Mouse (Mus musculus): Measurements from ENCODE around the gene Tnfsf13.
"Not testable (repeated sequence)": the region's sequence is repeated elsewhere in the genome, so short reads cannot be mapped to it uniquely, and the experiment has no call there.

Tnfsf13 gene

GRCm38 (mm10) chr11:69703814-69704612 lies 18.4 kb upstream of the Tnfsf13 start:
- DNase-seq (ENCODE audit: low spot score) = no peak

- DNase-seq (ENCODE audit: low spot score) = not testable (repeated sequence)
Observed at GRCm38 (mm10) chr11:69703381-69703780, 17.8 kb upstream of the Tnfsf13 start.

DNA sequence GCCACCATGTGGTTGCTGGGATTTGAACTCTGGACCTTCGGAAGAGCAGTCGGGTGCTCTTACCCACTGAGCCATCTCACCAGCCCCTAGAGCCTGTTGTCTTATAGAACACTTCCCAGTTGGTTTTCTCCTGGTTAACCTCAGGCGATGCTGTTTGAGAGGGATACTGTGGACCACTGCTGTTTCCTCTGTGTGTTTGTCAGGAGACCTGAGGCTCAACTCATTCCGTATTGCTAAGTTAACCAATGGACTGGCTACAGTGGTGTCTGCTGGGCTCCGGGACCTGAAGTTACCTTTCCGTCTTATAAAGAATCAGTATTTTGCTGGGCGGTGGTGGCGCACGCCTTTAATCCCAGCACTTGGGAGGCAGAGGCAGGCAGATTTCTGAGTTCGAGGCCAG lies 17.3 kb upstream of the Tnfsf13 start:
- DNase-seq (ENCODE audit: low spot score) = not testable (repeated sequence)

DNA sequence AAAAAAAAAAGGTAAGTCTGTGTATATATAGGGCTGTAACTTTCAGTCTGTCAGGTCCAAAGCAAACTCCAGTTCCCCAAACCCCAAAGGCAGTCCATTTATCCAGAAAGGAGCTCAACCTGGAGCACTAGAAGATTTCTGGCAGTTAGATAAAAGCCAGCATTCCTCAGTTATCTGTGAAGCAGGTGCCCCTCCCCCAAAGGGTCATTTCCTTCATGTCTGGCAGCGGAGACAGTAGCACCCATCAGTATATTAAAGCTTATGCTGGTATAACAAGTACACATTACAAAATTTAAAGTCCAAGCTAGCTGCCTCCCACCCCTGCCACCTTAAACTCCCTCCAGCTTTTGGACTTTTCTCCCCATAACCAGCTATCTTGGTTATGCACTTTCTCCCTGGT lies 14.0 kb upstream of the Tnfsf13 start:
- no peak for DNase-seq (ENCODE audit: low spot score)

DNA sequence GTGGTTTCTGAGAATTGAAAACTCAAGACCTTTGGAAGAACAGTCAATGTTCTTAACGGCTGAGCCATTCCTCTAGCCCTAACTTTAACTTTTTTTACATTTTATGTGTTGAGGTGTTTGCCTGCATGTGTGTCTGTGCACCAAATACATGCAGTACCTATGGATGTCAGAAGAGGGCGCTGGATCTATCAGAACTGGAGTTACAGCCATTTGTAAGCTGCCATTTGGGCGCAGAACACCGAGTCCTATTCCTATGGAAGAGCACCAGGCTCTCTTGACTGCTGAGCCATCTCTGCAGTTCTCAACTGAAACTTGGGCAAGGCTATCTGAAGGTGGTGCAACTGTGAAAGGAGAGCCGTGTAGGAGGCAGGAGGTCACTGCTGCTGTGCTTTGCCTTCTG lies 13.0 kb upstream of the Tnfsf13 start:
- DNase-seq (ENCODE audit: low spot score) = no peak

DNA sequence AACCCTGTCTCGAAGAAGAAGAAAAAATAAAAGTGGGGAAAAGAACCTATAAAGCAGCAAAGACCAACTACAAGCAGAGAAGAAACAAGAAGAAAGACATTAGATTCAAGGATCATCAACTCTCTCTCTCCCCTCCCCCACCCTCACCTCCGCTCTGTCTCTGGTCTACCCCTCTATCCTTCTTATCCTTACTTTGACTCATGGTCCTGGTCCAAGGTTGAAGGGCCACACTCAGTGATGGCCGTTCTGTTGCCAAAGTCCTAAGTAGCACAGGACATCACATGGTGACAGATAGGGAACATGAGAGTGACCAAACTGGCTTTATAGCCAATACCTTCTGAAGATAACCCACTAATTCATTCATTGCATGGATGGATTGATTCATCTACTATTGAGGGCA lies 11.8 kb upstream of the Tnfsf13 start:
- no peak for DNase-seq (ENCODE audit: low spot score)

DNA sequence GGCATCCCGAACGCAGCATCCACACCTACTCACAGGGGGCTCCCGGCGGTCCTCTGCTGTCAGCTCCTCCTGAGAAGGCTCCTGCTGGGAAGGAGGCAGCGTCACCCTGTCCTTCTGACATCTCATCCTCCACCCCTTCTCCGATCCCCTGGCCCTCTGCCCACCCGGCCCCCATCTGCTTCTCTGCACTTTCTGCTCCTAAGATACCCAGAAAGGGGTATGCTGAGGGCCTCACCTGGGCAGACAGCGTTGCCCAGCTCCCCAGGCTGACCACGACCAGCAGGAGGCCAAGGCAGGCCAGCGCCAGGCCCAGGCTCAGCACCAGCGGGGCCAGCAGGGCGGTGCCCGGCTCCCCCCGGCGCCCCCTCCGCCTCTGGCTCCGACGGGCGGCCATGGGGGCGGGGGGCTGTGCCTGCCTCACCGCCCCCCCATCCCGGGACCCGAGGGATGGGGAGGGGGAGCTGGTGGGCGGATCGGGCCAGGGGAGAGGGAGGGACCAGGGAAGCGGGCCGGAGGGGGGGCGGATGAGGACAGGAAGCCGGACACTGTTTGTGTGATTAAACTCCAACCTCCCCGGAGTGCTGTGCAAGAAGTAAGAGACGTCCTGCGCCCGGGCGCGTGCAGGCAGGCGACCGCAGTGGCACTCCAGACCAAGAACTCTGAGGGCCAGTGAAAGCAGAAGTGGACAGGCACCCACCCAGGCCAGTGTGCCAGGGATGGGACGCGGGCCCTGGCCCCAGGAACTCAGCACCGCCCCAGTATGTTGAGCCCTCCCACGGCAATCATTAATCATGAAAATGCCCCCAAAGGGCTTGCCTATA lies 10.0 kb upstream of the Tnfsf13 start, which contains the start of the genes Tnfsf12 and Tnfsfm13:
Tnfsf12 (minus strand) TSS at position 489 of the 821 bp plus-strand sequence.
Tnfsfm13 (minus strand) TSS at position 738 of the 821 bp plus-strand sequence.
- no peak for DNase-seq (ENCODE audit: low spot score)

DNA sequence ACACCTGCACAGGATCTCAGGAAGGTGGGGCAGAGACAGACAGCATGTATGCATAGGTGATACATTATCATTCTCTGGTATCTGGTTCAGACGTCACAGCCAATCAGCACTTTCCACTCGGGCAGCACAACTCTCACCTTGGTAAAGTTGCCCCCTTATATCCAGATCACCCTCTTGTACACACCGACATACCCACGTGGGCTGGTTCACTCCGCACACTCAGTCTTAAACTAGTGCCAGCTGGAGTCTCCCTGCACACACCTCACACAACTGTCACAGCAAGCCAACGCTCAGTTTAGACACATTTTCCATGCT lies 9.4 kb upstream of the Tnfsf13 start:
- DNase-seq (ENCODE audit: low spot score) = no peak

DNA sequence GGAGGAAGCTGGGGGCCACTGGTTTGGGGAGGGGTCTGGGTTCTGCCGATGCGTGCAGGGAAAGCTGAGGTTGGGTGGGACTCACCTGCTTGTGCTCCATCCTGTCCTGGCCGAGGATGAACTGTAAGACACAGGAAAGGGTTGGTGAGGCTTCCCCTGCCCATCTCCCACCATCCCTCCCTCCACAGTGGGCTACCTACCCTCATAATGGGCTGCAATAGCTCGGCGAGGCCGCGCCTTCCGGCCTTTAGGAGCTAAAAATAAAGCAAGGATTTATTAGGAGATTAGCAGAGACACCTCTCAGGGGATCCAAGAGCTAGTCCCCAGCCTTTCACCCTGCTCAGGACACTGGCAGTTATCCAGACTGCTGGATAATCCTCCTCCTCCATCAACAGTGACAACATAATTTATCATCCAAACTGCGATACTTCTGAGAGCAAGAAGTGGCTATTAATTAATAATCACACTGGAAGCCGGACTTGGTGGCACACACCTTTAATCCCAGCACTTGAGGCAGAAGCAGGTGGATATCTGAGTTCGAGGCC lies 7.9 kb upstream of the Tnfsf13 start:
- DNase-seq (ENCODE audit: low spot score) = no peak

- no peak for DNase-seq (ENCODE audit: low spot score)
Observed at GRCm38 (mm10) chr11:69692863-69693262, 7.3 kb upstream of the Tnfsf13 start.

GRCm38 (mm10) chr11:69692196-69692811 lies 6.7 kb upstream of the Tnfsf13 start:
- DNase-seq (ENCODE audit: low spot score) = no peak

GRCm38 (mm10) chr11:69689891-69690290 lies 4.3 kb upstream of the Tnfsf13 start:
- no peak for DNase-seq (ENCODE audit: low spot score)

GRCm38 (mm10) chr11:69687061-69687460 lies 1.5 kb upstream of the Tnfsf13 start:
- DNase-seq (ENCODE audit: low spot score) = no peak

GRCm38 (mm10) chr11:69686377-69686776 lies 793 bp upstream of the Tnfsf13 start:
- peak; percentile 72 for DNase-seq (ENCODE audit: low spot score)

DNA sequence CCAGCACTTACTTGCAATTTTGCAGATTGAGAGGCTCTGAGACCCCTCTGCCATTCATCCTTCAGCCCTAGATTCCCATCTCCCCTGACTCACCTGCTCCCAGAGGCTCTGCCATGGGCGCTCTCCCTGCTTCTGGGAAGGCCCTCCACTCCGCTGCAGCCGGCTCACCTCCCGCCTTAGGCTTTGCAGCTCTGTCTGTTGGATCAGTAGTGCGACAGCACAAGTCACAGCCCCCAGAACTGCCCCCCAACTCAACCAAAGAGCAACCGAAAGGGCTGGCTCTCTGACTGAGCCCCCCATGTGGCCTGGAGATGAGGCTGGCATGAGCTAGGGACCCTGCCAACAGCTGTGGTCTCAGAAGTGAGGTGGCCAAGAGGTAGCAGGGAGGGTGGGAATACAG lies 648 bp downstream of the Tnfsf13 start:
- DNase-seq (ENCODE audit: low spot score) = no peak

DNA sequence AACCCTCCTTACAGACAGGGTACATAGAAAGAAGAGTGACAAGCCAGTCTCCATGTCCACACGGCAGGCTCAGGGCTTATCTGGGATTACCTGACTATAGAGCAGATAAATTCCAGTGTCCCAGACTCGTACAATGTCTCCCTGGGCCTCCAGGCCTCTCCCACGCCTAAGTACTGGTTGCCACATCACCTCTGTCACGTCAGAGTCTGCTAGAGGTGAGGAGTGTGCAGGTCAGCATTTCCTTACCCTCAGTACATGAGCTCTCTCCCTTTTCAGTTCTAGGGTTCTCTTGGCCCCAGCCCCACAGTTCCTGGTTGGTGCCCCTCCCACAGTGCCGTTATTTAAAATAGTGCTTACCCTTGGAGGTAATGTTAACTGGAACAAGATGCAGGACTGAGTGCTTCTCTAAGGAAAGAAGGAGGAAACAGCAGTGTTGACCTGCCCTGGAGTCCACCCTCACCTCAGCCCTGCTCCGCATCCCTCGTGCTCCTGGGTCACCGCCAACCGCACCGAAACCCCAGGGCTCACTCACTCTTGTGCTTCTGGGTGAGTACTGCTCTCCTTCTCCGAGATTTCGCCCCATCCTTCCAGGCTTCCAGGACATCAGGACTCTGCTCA lies 1.3 kb downstream of the Tnfsf13 start:
- no peak for DNase-seq (ENCODE audit: low spot score)

DNA sequence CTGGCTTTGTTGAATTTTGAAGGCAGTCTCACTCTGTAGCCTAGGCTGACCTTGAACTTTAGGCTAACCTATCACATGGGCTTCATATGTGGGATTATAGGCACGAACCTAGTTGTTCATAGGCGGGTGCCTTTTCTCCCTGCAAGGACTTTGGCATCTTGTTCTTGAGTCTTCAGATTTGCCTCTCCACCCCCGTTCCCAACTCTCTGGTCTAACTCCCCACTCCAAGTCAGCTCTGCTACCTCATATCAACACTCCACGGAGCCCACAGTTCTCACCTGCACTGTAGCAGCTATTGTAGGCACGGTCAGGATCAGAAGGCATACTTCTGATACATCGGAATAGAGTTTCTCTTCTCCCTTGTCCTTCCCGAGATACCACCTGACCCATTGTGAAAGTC lies 2.0 kb downstream of the Tnfsf13 start:
- DNase-seq (ENCODE audit: low spot score) = no peak

DNA sequence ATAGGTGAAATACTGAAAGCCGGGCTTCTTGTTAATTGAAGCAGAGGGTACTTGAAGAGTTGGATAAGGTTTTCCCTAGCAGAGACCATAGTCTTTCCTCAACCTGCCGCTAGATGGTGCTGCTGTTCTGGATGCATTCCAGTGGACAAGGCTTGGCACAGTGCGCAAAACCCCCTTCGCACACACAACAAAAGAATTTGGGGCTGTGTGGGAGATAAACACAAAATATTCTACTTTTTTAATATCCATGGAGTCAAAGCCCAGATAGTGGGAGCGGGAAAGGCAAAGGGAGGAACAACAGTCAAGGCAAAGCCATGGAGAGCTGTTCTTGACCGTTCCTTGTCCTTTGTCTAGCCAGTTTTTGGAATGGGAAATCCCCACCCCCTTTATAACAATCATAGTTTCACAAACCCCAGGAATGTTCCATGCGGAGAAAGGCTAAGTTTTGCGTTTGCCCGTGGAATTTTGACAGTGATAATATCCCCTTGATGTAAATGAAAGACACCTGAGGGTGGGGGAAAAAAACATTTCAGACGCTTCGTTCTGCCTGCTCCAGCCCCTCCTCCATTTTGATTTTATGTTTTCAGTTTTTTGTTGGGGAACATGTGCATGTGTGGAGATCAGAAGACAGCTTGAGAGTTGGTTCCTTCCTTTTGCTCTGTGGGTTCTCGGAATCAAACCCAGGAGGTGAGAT lies 2.6 kb downstream of the Tnfsf13 start:
- peak; percentile 64 for DNase-seq (ENCODE audit: low spot score)

DNA sequence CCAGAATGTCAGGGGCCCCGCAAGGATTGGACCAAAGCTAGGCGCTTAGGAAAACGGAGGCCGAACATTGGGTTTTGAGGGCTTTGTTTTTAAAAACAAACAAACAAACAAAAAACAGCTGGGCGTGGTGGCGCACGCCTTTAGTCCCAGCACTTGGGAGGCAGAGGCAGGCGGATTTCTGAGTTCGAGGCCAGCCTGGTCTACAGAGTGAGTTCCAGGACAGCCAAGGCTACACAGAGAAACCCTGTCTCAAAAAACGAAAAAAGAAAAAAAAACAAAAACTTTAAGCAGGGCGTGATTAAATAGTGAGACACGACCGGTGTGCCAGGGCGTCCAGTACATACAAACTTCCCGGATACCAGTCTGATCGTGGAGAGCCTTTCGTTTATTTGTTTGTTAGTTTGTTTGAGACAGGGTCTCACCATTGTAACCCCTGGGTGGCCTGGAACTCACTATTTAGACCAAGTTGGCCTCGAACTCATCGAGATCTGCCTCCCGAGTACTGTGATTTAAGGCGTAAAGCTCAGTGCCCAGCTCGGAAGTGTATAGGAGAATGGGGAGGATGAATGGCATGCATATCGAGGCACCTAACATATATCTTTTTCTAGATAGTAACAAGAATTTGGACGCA lies 3.3 kb downstream of the Tnfsf13 start:
- no peak for DNase-seq (ENCODE audit: low spot score)

DNA sequence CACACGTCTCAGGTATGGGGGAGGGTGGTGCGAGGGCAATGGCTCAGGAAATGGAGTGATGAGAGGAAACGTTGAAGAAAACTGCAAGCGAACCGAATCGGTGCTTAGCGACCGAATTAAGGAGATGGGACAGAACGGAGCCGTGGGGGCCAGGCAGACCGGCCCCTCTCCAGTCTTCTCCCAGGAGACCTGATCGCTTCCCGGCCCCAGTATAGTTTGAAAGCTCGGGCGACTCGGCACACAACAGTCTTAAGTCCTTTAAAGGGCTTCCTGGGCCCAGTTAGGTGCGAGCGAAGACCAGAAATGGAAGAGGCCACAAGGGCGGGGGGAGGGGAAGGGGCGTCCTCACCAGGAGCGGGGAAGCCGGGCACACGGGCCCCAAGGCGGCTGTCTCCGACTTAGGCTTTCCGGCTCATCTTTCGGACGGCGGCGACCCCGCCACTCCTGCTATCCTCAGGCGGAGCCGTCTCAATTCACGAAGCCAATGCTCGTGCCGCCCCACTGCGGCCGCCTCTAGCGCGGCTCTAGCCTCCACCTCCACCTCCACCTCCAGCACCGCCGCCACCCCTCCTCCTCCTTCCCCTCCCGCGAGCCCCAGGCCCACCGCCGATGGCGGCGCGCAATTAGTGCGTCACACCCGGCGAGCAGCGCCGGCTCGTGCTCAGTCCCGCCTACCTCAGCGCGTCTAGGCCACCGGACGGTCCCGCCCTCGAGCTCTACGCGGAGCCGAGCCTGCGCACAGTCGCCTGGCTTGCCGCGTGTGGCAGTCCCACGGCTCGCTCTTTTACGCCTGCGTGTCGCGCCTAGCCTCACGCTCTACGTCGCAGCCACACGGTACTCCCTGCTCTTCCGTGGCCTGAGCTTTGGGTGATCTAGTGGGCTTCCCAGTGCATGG lies 4.0 kb downstream of the Tnfsf13 start, which contains the start of gene Senp3:
Senp3 (minus strand) TSS at position 771 of the 895 bp plus-strand sequence.
- DNase-seq (ENCODE audit: low spot score) = peak; percentile 88
